Mouse (Mus musculus) cerebellum, postnatal 36 days (tissue): ENCODE results near the gene Tbxas1.

ENCODE experiments used
- DNase-seq, 2 experiments: peaks; one replicate each; pipeline ENCODE4 v3.0.0; 2021 to 2022; ENCODE audit warnings: mixed read lengths in 2 of 2

Tbxas1 gene

GRCm38 (mm10) chr6:38859819-38860218, 15.4 kb upstream of the Tbxas1 start:
- DNase-seq: no peak

DNA sequence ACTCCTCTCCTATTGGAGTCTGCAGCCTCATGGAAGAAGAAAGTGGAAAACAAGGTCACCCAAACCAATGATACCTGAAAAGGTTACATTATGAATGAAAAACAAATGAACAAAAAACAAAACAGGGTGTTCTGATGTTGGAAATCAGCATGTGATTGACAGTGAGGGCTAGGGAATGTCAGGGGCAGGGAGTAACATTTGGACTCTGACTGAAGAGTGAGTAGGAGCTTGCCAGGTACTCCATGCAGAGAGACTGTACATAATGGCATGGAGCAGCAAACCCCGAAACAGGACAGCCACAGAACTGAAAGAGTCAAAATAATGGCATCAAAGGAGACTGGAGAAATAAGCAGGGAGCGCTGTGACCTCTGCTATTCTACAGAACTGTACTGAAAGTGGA, 14.9 kb upstream of the Tbxas1 start:
- no peak for DNase-seq

DNA sequence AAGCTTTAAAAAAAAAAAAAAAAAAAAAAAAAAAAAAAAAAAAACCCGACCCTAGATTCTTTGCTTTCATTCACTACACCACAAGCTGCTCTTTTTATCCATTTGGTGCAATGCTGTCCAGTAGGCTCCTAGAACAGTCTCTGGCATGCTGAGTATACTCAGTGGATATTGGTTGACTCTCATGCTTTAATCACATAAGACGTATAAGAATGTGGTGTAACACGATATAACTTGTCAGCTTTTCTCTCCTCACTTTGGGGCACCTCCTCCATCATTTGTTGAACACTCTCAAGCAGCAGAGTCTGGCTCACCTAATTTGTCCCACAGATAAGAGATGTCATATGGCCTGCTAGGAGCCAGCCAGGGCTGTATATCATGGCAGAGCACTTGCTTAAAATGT, 11.6 kb upstream of the Tbxas1 start:
- DNase-seq: no peak

DNA sequence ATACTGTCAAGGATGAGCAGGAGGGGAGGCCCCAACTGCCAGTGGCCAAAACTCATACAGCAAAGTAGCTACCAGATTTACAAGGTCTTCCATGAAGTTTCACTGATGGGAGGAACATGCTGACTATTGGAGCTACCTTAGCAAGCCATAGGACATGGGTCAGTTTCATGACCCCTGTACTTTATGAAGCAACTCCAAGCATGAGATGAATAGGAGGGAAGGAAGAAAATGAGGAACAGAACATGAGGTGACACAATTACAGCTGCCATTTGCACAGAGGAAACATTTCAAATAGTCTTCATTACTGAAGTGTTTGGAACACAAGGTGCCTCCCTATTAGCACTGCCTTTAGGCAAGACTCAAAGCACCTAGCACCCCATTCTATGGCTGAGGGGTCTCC, 9.4 kb upstream of the Tbxas1 start:
- no peak for DNase-seq

DNA sequence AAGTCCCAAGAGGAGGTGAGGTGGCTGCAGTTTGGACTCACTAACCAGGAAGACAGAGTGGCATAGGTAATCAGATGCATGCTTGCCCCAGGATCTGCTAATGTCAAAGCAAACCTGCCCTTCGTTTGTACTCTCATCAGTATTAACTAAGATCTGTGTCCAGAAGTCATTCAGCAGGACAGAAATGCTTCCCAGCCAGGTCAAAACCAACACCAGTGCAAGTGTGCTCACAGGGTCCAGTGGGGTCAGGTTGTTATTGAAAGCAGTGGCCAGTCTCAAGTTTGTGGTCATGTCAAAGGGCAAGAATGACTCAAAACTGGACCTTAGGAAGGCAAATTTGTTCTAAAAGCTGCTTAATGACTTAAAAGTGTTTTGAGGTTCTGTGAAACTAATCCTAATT, 8.8 kb upstream of the Tbxas1 start:
- no peak for DNase-seq

DNA sequence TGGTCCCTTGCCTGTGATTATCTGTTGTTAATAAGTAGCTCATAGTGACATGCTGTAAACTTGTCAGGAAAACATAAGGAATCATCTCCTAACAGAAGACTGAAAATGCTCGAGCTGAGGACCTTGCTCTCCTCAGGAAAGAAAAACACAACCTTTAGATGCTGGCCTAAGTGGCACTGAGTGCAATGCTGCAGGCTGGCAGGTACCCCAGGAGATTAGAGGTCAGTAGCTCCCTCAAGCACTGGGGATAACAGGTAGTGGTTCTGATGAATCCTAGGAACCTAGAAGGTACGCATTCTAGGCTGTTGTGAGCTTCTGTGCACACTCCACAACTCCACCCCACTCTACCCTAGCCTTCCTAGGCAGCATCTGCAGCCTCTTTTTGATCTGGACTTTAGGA, 8.4 kb upstream of the Tbxas1 start:
- no peak for DNase-seq

- DNase-seq: no peak
These were observed 7.9 kb upstream of the Tbxas1 start for GRCm38 (mm10) chr6:38867291-38867690.

GRCm38 (mm10) chr6:38868974-38869373, 6.2 kb upstream of the Tbxas1 start:
- DNase-seq: no peak

DNA sequence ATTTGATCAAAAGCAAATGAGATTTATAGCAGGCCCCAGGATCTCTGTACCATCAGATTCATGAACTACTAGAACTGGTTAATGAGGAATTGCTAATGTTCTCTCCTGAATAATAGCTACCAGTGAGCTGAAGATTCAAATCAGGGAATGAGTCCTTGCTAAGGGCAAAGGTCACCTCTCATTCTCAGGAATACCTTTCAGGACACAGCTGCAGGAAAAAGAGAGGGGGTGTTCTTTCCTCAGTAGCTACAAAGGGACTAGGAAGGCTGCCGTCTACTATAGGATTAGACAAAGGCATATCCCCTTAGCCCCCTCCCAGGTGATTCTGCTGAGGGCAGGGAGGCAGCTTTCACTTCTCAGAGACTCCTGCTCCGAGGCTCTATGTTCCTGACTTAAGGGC, 5.1 kb upstream of the Tbxas1 start:
- DNase-seq: no peak

- no peak for DNase-seq
These were observed 4.2 kb upstream of the Tbxas1 start for GRCm38 (mm10) chr6:38871051-38871450.

GRCm38 (mm10) chr6:38873316-38873715, 1.9 kb upstream of the Tbxas1 start:
- DNase-seq: no peak

- peak; percentile 48 to 73 for DNase-seq
These were observed 1.2 kb upstream of the Tbxas1 start for GRCm38 (mm10) chr6:38874035-38874434.

GRCm38 (mm10) chr6:38874565-38875257, 493 bp upstream of the Tbxas1 start:
- peak in 1 of 2 experiments; percentile 33 for DNase-seq

DNA sequence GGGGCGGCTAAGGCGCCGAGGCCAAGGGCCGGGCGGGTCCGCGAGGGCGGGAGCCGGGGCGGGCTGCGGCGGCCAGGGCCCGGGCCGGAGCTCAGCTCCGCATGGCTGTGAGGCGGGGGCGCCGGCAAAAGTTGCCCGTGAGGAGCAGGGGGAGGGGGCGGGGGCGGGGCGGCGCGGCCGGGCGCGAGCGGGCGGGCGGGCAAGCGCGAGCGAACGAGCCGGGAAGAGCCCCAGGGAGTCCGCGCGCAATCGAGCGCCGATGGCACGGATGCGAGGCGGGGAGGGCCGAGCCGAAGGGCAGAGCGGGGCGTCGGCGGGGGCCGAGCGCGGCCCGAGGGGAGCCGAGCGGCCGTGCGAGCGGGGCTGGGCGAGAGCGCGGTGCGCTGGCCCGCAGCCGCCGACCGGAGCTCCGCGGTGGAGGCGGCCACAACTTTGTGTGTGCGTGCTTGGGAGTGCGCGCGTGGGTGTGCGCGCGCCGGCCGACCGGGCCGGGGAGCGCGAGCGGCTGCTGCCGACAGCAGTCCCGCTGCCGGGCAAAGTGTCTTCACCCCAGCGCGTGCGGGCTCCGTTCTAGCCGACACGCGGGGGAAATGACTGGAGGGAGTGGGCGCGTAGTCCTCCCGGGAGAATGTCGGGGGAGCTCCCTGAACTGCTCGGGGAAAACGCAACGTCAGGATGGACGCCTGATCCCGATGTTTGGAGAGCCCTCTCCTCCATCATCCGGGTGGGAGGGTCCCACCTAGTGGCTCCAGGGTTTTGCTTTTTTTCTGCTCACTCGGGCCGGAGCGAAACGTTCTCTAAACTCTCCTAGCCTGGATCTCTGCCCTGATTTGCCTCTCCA, 1.1 kb downstream of the Tbxas1 start, which contains the start of gene Hipk2:
Gene Hipk2 (minus strand): TSS at position 95 of the 841 bp plus-strand sequence.
- peak; percentile 68 to 75 for DNase-seq

DNA sequence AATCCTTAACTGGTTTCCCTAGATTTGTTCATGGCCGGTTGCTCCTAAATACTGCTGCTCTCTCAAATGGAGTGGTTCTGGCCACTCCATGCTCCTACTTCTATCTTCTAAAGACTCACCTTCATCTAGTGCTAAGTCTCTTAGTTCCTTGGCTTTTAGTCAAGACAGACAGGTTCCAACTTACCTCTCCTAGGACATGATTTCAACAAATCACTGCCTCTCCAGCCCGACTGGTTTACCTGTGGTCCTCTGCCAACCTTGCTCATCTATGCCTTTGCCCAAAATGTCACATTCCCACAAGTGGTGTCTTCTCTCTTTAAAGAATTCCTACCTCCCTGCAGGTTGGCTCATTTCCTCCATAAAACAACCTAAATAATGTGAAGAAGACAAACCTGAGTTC, 2.5 kb downstream of the Tbxas1 start:
- DNase-seq: no peak

- no peak for DNase-seq
These were observed 6.3 kb downstream of the Tbxas1 start for GRCm38 (mm10) chr6:38881468-38881867.

DNA sequence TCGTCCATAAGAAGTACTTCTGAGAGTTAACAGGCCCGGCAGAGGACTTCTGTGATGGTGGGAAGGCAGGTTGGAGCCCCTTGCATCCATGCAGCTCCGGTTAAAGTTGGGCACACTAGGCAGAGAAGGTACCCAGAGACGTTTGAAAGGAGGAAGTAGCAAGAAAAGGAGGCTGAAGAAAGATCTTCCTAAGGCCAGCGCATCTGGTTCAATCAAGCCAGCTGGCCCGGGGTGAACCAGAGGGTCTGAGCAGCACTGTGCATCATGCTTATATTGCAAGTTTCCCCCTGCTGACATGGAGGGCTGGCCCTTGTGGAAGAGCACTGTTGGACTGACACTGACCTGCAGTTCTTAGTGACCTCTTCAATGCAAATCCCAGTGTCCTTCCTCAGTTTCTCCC, 6.8 kb downstream of the Tbxas1 start:
- DNase-seq: no peak

DNA sequence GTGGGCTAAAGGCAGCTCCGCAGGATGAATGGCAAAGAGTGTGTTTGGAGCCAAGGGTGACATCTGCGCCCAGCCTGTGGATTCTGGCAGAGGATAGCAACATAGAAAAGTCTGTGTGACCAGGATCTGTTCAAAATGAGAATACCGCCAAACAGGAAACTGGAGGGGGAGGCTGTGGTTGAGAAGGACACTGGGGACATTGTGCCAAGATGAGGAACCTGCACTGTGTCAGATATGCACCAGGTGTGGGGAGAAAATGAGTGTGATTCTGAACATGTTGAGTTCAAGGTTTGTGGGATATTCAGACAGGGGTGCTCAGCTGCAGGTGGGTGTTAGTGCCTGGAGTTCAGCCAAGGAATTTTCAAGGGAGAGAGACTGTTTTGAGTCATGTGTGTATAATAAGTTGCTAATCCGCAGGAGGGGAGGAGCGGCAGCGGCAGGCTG, 7.5 kb downstream of the Tbxas1 start:
- peak; percentile 52 to 57 for DNase-seq

DNA sequence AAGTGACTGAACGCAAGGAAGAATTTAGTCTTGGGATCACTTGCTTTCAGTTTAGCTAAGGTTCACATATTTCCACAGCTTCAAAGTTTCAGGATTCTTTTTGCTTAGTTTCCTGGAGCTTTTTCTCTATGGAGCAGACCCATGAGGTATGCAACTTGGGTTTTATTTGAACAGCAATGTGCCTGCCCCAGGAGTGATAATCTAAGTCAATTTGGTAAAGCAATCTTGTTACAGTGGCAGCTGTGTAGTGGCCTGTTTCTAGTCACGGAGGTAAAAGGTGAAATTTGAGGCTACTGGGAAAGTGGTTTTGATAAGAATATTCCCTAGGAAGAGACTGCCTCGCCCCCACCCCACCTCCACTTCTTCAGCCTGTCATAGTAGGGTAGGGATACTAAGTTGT, 9.3 kb downstream of the Tbxas1 start:
- DNase-seq: no peak

DNA sequence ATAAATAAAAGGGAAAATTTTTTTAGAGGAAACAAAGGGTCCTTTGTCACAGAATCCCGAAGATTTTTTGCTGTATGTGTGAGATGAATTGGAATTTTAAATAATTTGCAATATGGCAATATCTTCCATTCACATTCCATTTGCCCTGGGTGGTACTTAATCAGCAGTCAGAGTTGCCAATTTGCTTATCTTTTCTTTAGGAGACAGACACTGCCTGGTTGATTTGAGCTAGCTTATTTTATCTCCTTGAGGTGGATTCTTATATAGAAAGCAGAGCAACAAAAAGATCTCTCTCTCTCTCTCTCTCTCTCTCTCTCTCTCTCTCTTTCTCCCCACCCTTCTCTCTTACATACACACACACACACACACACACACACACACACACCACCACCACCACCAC, 9.9 kb downstream of the Tbxas1 start:
- DNase-seq: no peak

GRCm38 (mm10) chr6:38887436-38887835, 12.2 kb downstream of the Tbxas1 start:
- no peak for DNase-seq

DNA sequence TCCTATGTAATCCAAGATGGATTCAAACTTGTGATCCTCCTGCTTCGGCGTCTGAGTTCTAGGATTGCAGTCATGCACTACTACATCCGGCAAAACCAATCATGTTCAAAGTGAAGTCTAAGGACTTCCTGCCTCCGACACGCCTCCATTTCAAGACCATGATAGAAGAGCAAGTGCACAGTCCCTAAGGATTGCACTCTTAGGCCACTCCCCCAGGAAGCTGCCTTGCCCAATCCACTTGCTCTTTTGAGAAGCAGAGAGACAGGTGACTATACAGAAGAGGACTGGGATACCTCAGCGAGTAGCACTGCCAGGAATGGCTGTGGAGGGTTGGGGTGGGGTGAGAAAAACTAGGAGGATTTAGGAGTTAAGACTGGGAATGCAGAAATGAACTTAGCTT, 14.0 kb downstream of the Tbxas1 start:
- DNase-seq: no peak

DNA sequence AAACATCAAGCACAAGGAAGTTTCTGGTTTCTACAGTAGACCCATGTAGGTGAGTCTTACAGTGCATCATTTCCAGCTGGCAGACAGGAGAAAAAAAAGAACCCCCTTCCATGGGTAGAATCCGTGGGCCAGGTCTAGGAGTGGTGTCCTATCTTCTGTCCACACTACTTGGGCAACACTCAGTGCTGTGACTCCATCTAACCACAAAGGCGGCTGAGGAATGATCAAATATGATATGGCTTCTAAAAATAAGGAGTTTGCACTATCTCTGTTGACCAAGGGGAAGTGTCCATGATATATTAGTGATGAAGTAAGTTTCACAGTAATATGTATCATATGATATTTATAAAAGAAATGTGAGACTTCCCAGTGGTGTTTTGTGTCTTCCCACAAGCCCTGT, 16.8 kb downstream of the Tbxas1 start:
- no peak for DNase-seq

DNA sequence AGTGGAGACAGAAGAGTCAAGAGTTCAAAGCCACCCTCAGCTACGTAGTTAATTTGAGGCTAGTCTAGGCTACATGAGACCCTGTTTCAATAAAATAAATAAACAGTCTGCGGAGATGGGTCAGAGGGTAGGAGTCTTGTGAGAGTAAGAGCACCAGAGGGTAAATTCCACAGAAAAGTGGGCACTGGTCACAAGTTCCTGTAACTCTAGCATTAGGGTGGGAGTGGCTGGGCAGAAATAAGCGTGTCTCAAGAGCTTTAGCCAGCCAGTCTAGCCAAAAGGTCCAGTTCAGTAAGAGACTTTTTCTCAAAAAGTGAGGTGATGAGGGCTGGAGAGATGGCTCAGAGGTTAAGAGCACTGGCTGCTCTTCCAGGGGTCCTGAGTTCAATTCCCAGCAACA, 18.4 kb downstream of the Tbxas1 start:
- no peak for DNase-seq
